Mouse (Mus musculus): ENCODE measurements around the gene Retreg3.

DNA sequence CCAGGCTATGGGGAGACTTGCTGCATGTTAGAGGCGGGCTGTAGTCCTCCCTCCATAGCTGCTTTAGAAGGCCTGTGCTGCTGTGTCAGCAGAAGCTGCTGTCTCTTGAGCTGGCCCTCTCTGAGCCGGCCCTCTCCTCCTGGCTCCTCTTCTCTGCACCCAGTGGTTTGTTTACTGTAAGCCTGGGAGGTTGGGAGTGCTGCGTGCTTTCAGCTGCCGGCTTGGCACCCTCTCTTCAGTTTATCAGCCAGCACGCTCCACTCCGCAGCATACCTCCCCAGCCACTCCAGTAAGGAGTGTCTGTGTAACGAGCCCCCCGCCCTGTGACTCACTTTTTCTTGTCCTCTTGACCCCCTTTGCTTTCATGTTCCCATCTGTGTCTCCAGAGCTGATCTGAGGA, 62.8 kb downstream of the Retreg3 start:
- TF ChIP-seq RAD21 (IDR thresholded peaks at IDR 0.05; ENCODE audit: low read depth, low read length) (no peak), POLR2A (IDR thresholded peaks at IDR 0.05; ENCODE audit: control insufficient read depth in 1 of 2, insufficient read depth in 1 of 2, low read depth in 1 of 2, low read length in 2 of 2, poor library complexity in 1 of 2) (no peak), CTCF (IDR thresholded peaks at IDR 0.05 in 2 of 3, conservative IDR thresholded peaks at IDR 0.05 in 1 of 3; ENCODE audit: control insufficient read depth in 1 of 3, insufficient read depth in 1 of 3, low read depth in 2 of 3, low read length in 3 of 3, poor library complexity in 1 of 3, severe bottlenecking in 1 of 3) (no peak)

Data from MEL (cell line).